Comparison of ENCODE assay signal across 22 mouse cellular contexts in genomic region chr2:11548508-11548907, GRCm38 (mm10). TPM values are rescaled to one million over a fixed set of nuclear protein-coding genes. Genes with fewer than 3 reads are reported as not detected.
DNase-seq lines count a peak whose midpoint lies in the region; ATAC-seq and TF ChIP-seq lines count a peak whose summit lies in the region.
"Had no signal": no experiment of that assay in that cellular context is flagged by ENCODE, and none has a peak within 500 bp of the region (broad histone marks: within the 10 kb centered on the region; RNA-seq: fewer than 3 reads in every experiment).

No protein-coding gene starts in this region.

- H3K4me3 ChIP-seq in spleen, adult 2 months (ENCODE audit: extremely low read depth, insufficient read depth, insufficient read length): no peak overlapping the region
- no peak overlapping the region for H3K4me3 ChIP-seq in forebrain, embryonic 10.5 days
- no peak overlapping the region for H3K4me3 ChIP-seq in hindbrain, embryonic 11.5 days (ENCODE audit: low read depth, low read length)
- H3K4me3 ChIP-seq: erythroblast, embryonic 14.5 days; gastrocnemius, adult 2 months; heart, adult 2 months; layer of hippocampus, adult 2 months; limb, embryonic 10.5 days; midbrain, embryonic 15.5 days had no signal

- no peak overlapping the region for H3K9ac ChIP-seq in hindbrain, embryonic 11.5 days (ENCODE audit: low read depth, low read length)
- H3K9ac ChIP-seq: hindbrain, embryonic 14.5 days; midbrain, embryonic 15.5 days had no signal

- DNase-seq in spleen, adult 2 months (ENCODE audit: low read depth in 1 of 2, low spot score in 2 of 2): no peak
- no peak for DNase-seq in spleen, adult 18-20 months
- DNase-seq in forebrain, embryonic 10.5 days (ENCODE audit: extremely low spot score, low spot score): no peak
- DNase-seq in gastrocnemius, postnatal 36 days: no peak
- DNase-seq in hindbrain, embryonic 11.5 days (ENCODE audit: low spot score): no peak
- DNase-seq: adrenal gland, adult 2 months; cerebellum, adult 11-12 months; cerebellum, postnatal 25 days; gastrocnemius, adult 2 months; heart, adult 2 months; heart, postnatal 10 days; lung, adult 18-20 months; lung, postnatal 36 days; retina, postnatal 1 day had no signal

- peak overlapping the region; percentile 10 for H3K27ac ChIP-seq in spleen, adult 2 months (ENCODE audit: insufficient read depth, low read length)
- no peak overlapping the region for H3K27ac ChIP-seq in forebrain, embryonic 10.5 days
- H3K27ac ChIP-seq in hindbrain, embryonic 11.5 days (ENCODE audit: low read depth, low read length): no peak overlapping the region
- H3K27ac ChIP-seq: gastrocnemius, adult 2 months; heart, adult 2 months; hindbrain, embryonic 14.5 days; layer of hippocampus, adult 2 months; limb, embryonic 10.5 days; midbrain, embryonic 15.5 days had no signal

- TF ChIP-seq POLR2A in spleen, adult 2 months (IDR thresholded peaks at IDR 0.05; ENCODE audit: low read depth, low read length): no peak

- WGBS in spleen, adult 2 months: 10% methylated on average over 10 of the region's 10 CpGs
- WGBS in forebrain, embryonic 10.5 days: 92% methylated on average over 10 of the region's 10 CpGs
- 89% methylated on average over 10 of the region's 10 CpGs for WGBS in hindbrain, embryonic 11.5 days

- no peak overlapping the region for H3K4me2 ChIP-seq in hindbrain, embryonic 11.5 days (replicated peaks; ENCODE audit: low read depth, low read length)
- H3K4me2 ChIP-seq: hindbrain, embryonic 14.5 days; midbrain, embryonic 15.5 days had no signal

- no peaks in the 10 kb centered on the region for H3K27me3 ChIP-seq in spleen, adult 2 months (ENCODE audit: control insufficient read depth, insufficient read depth, low read length)
- H3K27me3 ChIP-seq in forebrain, embryonic 10.5 days (ENCODE audit: poor library complexity, severe bottlenecking): peaks cover 38% of the 10 kb centered on the region
- peaks cover 6% of the 10 kb centered on the region for H3K27me3 ChIP-seq in hindbrain, embryonic 11.5 days (ENCODE audit: control insufficient read depth, insufficient read depth, low read length)

- peaks cover 30% of the 10 kb centered on the region; the same call in 1 of the 2 replicates for H3K4me1 ChIP-seq in spleen, adult 2 months (ENCODE audit: control insufficient read depth, insufficient read depth, insufficient read length)
- peaks cover 18% of the 10 kb centered on the region for H3K4me1 ChIP-seq in forebrain, embryonic 10.5 days
- H3K4me1 ChIP-seq in hindbrain, embryonic 11.5 days (replicated peaks; ENCODE audit: control insufficient read depth, insufficient read depth, low read length): no peaks in the 10 kb centered on the region; the same call in 1 of the 2 replicates

- no peaks in the 10 kb centered on the region for H3K36me3 ChIP-seq in spleen, adult 2 months (ENCODE audit: control insufficient read depth, insufficient read depth, low read length)
- H3K36me3 ChIP-seq in forebrain, embryonic 10.5 days (replicated peaks): no peaks in the 10 kb centered on the region
- H3K36me3 ChIP-seq in hindbrain, embryonic 11.5 days (ENCODE audit: control insufficient read depth, insufficient read depth, low read length): no peaks in the 10 kb centered on the region
- H3K36me3 ChIP-seq: limb, embryonic 10.5 days; midbrain, embryonic 15.5 days had no signal

- peak; percentile 9; the same call in 1 of the 2 replicates for ATAC-seq in common myeloid progenitor, adult 5-6 weeks (replicated peaks; ENCODE audit: low read depth, poor library complexity, severe bottlenecking)
- peak; percentile 24 for ATAC-seq in megakaryocyte progenitor cell, adult 5-6 weeks (replicated peaks; ENCODE audit: poor library complexity)
- no peak for ATAC-seq in hindbrain, embryonic 11.5 days (ENCODE audit: low FRiP score)
- ATAC-seq: intestine, embryonic 16.5 days; midbrain, embryonic 15.5 days had no signal

- no peak for TF ChIP-seq CTCF in spleen, adult 2 months (IDR thresholded peaks at IDR 0.05; ENCODE audit: extremely low read depth, insufficient read depth, insufficient read length, insufficient replicate concordance)

- intact Hi-C loops in gastrocnemius, postnatal 36 days (cut with DNase I): no loop called here

- no peaks in the 10 kb centered on the region for H3K9me3 ChIP-seq in forebrain, embryonic 10.5 days
- H3K9me3 ChIP-seq in hindbrain, embryonic 11.5 days (ENCODE audit: control insufficient read depth, low read length): no peaks in the 10 kb centered on the region
- H3K9me3 ChIP-seq: limb, embryonic 10.5 days; midbrain, embryonic 15.5 days had no signal

RNA-seq across cellular contexts. Expression of gene Pfkfb3, which starts 5.4 kb away (rescaled TPM):
- 20.6 and 22.0 TPM in 2 replicates for polyA plus RNA-seq in spleen, adult 2 months (2012; rRNA removed)
- 12.1 and 30.2 TPM in 2 replicates for total RNA-seq in common myeloid progenitor, adult 5-6 weeks (2017)
- 48.2 and 49.0 TPM in 2 replicates for total RNA-seq in megakaryocyte progenitor cell, adult 5-6 weeks (2015)
- total RNA-seq in megakaryocyte progenitor cell, adult 5-6 weeks (2017): 40.9 and 45.9 TPM in 2 replicates
- polyA plus RNA-seq in forebrain, embryonic 10.5 days (2016; fragmentation: Nextera tagmentation; extraction: Ambion mirVana): 15.5 and 17.0 TPM in 2 replicates
- total RNA-seq in gastrocnemius, postnatal 36 days (2021): 100 to 1,000 TPM; 128 to 161 TPM
- polyA plus RNA-seq in hindbrain, embryonic 11.5 days (2014; fragmentation: Nextera tagmentation; extraction: Ambion mirVana): 16.8 and 19.3 TPM in 2 replicates

RNA-seq across cellular contexts. Expression of gene Rbm17, which starts 55.4 kb away (rescaled TPM):
- 37.7 and 38.9 TPM in 2 replicates for polyA plus RNA-seq in spleen, adult 2 months (2012; rRNA removed)
- total RNA-seq in common myeloid progenitor, adult 5-6 weeks (2017): 153 and 213 TPM in 2 replicates
- 137 and 153 TPM in 2 replicates for total RNA-seq in megakaryocyte progenitor cell, adult 5-6 weeks (2015)
- total RNA-seq in megakaryocyte progenitor cell, adult 5-6 weeks (2017): 129 and 175 TPM in 2 replicates
- 203 and 213 TPM in 2 replicates for polyA plus RNA-seq in forebrain, embryonic 10.5 days (2016; fragmentation: Nextera tagmentation; extraction: Ambion mirVana)
- total RNA-seq in gastrocnemius, postnatal 36 days (2021): 10 to 100 TPM; 45.3 to 53.5 TPM
- polyA plus RNA-seq in hindbrain, embryonic 11.5 days (2014; fragmentation: Nextera tagmentation; extraction: Ambion mirVana): 178 and 191 TPM in 2 replicates
